Mouse (Mus musculus): ENCODE results near the gene Dhx16.

The Dhx16 gene

GRCm38 (mm10) chr17:35860831-35861197 lies 18.8 kb upstream of the Dhx16 start:
- no peak for DNase-seq

GRCm38 (mm10) chr17:35861198-35861857 lies 18.3 kb upstream of the Dhx16 start, which contains the start of gene Nrm:
Gene Nrm (plus strand): TSS chr17:35861318.
- peak; percentile 95 for DNase-seq

GRCm38 (mm10) chr17:35864832-35865353 lies 14.7 kb upstream of the Dhx16 start:
- no peak for DNase-seq

- DNase-seq: peak; percentile 64
These were observed 13.9 kb upstream of the Dhx16 start, which contains the start of gene Ppp1r18 for GRCm38 (mm10) chr17:35865481-35866280. Gene Ppp1r18 (plus strand): TSS chr17:35865593.

- DNase-seq: no peak
These were observed 13.3 kb upstream of the Dhx16 start for GRCm38 (mm10) chr17:35866281-35866831.

GRCm38 (mm10) chr17:35866911-35867890 lies 12.4 kb upstream of the Dhx16 start:
- peak; percentile 52 for DNase-seq

GRCm38 (mm10) chr17:35868165-35868820 lies 11.3 kb upstream of the Dhx16 start:
- DNase-seq: peak; percentile 26

GRCm38 (mm10) chr17:35868961-35869345 lies 10.7 kb upstream of the Dhx16 start:
- no peak for DNase-seq

- DNase-seq: peak; percentile 51
These were observed 10.1 kb upstream of the Dhx16 start for GRCm38 (mm10) chr17:35869346-35870067.

- DNase-seq: peak; percentile 65
These were observed 9.3 kb upstream of the Dhx16 start for GRCm38 (mm10) chr17:35870151-35870883.

GRCm38 (mm10) chr17:35870884-35871696 lies 8.5 kb upstream of the Dhx16 start:
- DNase-seq: no peak

- peak; percentile 88 for DNase-seq
These were observed 5.7 kb upstream of the Dhx16 start for GRCm38 (mm10) chr17:35873774-35874519.

- peak; percentile 35 for DNase-seq
These were observed 4.9 kb upstream of the Dhx16 start for GRCm38 (mm10) chr17:35874721-35875120.

GRCm38 (mm10) chr17:35882924-35883323 lies 3.3 kb downstream of the Dhx16 start:
- no peak for DNase-seq

GRCm38 (mm10) chr17:35883777-35884176 lies 4.2 kb downstream of the Dhx16 start:
- no peak for DNase-seq

- no peak for DNase-seq
These were observed 8.1 kb downstream of the Dhx16 start for GRCm38 (mm10) chr17:35887725-35888124.

- DNase-seq: peak; percentile 90
These were observed 17.4 kb downstream of the Dhx16 start, which contains the start of gene 2310061I04Rik for GRCm38 (mm10) chr17:35896781-35897643. Gene 2310061I04Rik (minus strand): TSS chr17:35897431.

Measured in kidney, adult 18-20 months (tissue).